Mouse (Mus musculus): ENCODE results near the gene Prr11.
A peak's percentile ranks its signal among the peaks of the same experiment; 100 is the strongest.

Gene Prr11

DNA sequence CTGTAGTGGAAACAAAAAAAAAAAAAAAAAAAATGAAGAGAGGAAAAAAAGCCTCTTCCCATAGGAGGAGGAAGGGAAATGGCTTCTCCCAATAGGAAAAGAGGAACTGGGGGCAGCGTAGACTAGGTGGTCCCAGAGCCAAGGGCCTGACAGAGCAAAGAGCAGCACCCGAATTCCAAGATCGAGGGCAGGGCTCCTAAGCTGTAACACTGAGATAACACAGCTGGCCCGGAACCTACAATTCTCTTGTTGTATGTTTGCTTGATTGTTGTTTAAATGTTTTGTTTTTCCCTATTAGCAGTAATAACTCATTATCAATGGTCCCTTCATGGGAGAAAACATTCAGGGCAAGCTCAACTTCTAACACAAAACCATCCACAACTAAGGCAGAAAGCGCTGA, 61.5 kb downstream of the Prr11 start:
- no peak for DNase-seq (ENCODE audit: low spot score)

DNA sequence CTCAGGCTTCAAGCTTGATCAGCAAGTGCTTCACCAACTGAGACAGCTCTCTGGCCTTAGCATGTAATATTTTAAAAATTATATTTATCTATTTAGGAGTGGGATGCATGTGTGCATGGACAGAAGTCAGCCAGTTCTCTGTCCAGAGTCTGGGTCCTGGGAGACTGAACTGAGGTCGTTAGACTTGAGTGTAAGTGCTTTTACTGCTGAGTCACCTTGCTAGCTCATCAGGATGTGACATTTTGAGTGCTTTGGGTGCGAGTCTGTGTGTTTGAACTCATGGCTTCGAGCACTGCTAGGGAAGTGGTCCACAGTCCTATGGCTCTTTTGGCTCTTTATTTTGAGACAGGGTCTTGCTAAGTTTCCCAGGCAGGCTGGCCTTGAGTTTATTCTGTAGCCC, 65.5 kb downstream of the Prr11 start:
- no peak for DNase-seq (ENCODE audit: low spot score)

DNA sequence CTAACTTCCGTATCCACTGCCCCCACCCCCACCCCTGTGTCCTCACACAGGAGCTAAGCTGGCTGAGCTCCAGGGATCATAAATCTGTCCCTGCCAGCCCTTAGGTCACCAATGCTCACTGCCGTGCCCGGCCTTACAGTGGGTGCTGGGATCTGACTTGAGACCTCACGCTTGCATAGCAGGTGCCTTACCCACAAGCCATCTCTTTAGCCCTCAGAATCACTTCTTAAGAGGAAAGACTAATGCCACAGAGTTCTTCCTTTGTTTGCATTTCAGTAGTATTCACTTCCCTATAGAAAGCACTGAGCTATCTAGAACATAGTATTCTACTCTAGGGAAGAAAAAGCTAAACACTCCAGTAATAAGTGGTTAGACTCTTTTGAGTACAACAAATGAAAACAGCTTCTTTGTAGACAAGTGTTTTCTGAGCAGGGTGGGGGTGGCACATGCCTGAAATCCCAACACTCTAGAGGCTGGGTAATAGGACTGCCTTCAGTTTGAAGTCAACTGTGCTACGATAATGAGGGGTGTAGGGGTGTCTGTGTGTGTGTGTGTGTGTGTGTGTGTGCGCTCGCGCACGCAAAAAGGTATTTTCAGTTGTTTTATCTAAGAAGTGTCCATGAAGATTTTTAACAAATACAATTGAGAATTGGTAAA, 69.1 kb downstream of the Prr11 start:
- DNase-seq (ENCODE audit: low spot score): peak; percentile 83
